Mouse (Mus musculus) E14TG2a.4 (cell line): ENCODE measurements at regions not wholly inside any gene's neighbourhood (a gene's known extent, or its start where the extent isn't known, plus 50 kb on each side); places are given as distances from the start of the nearest gene placed in this dataset.

Source experiments
- CTCF ChIP-seq: conservative IDR thresholded peaks from 2 replicates; pipeline ENCODE4 v1.5.1; 2014; ENCODE audit warnings: low read length
- NANOG ChIP-seq: IDR thresholded peaks from 2 replicates; pipeline ENCODE4 v1.6.1; 2014; ENCODE audit warnings: borderline replicate concordance, low read length, mixed read lengths

GRCm38 (mm10) chr4:140371426-140372213, 125.0 kb upstream of the Igsf21 start:
- no peak for TF ChIP-seq CTCF
- no peak for TF ChIP-seq NANOG
